Mouse (Mus musculus) midbrain, embryonic 11.5 days (tissue): ENCODE measurements at regions not wholly inside any gene's neighbourhood (a gene's known extent, or its start where the extent isn't known, plus 50 kb on each side); places are given as distances from the start of the nearest gene placed in this dataset.
A peak's percentile ranks its signal among the peaks of the same experiment; 100 is the strongest.

Experiments
- ATAC-seq: fragments of 200-750 bp; cut with Nextera tagmentation; 2 replicates; pipeline ENCODE4 v1.8.0; 2017; ENCODE audit warnings: moderate TSS enrichment, moderate library complexity; ENCODE audit not compliant: low FRiP score
- DNase-seq: peaks from one replicate; pipeline ENCODE4 v3.0.0; 2015; ENCODE audit warnings: low spot score; ENCODE audit errors: missing footprints
- H3K27ac ChIP-seq: fragments of 300-500 bp; sonication (generic); 2 replicates; pipeline ENCODE4 v1.5.1; 2014; ENCODE audit warnings: low read depth, low read length
- H3K27me3 ChIP-seq: fragments of 300-500 bp; sonication (generic); 2 replicates; pipeline ENCODE4 v1.6.1; 2014; ENCODE audit warnings: mild to moderate bottlenecking, low read length, moderate library complexity, mixed read lengths; ENCODE audit not compliant: control insufficient read depth, insufficient read depth
- H3K36me3 ChIP-seq: fragments of 300-500 bp; sonication (generic); 2 replicates; pipeline ENCODE4 v1.6.1; 2014; ENCODE audit warnings: mild to moderate bottlenecking, low read length, moderate library complexity, mixed read lengths; ENCODE audit not compliant: control insufficient read depth, insufficient read depth
- H3K4me1 ChIP-seq: fragments of 300-500 bp; sonication (generic); 2 replicates; pipeline ENCODE4 v1.6.1; 2014; ENCODE audit warnings: low read length; ENCODE audit not compliant: control insufficient read depth, insufficient read depth
- H3K4me2 ChIP-seq: fragments of 300-500 bp; sonication (generic); 2 replicates; pipeline ENCODE4 v1.6.1; 2014; ENCODE audit warnings: mild to moderate bottlenecking, moderate library complexity
- H3K4me3 ChIP-seq: fragments of 300-500 bp; sonication (generic); 2 replicates; pipeline ENCODE4 v1.5.1; 2014; ENCODE audit warnings: low read depth, low read length
- H3K9ac ChIP-seq: fragments of 300-500 bp; sonication (generic); 2 replicates; pipeline ENCODE4 v1.6.1; 2014; ENCODE audit warnings: low read length
- H3K9me3 ChIP-seq: fragments of 300-500 bp; sonication (generic); 2 replicates; pipeline ENCODE4 v1.6.1; 2016; ENCODE audit warnings: low read length; ENCODE audit not compliant: control insufficient read depth
- WGBS: fragments of 180-500 bp; shearing (Covaris S2); extraction: QIAGEN DNeasy Blood & Tissue Kit; methylation state at CpG from one replicate; pipeline ENCODE4 v1.1.7; 2014; 5-methylcytosine and 5-hydroxymethylcytosine counted together

GRCm38 (mm10) chr7:95725716-95726487, 445.1 kb upstream of the Tenm4 start:
- no peak for ATAC-seq
- Histone ChIP-seq H3K4me2 (no peak overlapping the region), H3K4me1 (no peaks in the 10 kb centered on the region), H3K36me3 (no peaks in the 10 kb centered on the region), H3K9ac (no peak overlapping the region), H3K9me3 (no peaks in the 10 kb centered on the region), H3K27me3 (no peaks in the 10 kb centered on the region), H3K27ac (no peak overlapping the region), H3K4me3 (no peak overlapping the region)
- WGBS = 78% methylated on average over 2 of the region's 2 CpGs
- no peak for DNase-seq

- DNase-seq (no peak), ATAC-seq (no peak)
- Histone ChIP-seq H3K36me3 (no peaks in the 10 kb centered on the region), H3K9ac (no peak overlapping the region), H3K27me3 (no peaks in the 10 kb centered on the region), H3K4me3 (no peak overlapping the region), H3K9me3 (no peaks in the 10 kb centered on the region), H3K4me1 (no peaks in the 10 kb centered on the region), H3K4me2 (no peak overlapping the region), H3K27ac (no peak overlapping the region)
- WGBS = 93% methylated on average over 1 of the region's 1 CpGs
Observed at GRCm38 (mm10) chr7:95733807-95734206, 437.2 kb upstream of the Tenm4 start.

GRCm38 (mm10) chr7:95734587-95734986, 436.5 kb upstream of the Tenm4 start:
- Histone ChIP-seq H3K4me3 (no peak overlapping the region), H3K27me3 (no peaks in the 10 kb centered on the region), H3K9me3 (no peaks in the 10 kb centered on the region), H3K36me3 (no peaks in the 10 kb centered on the region), H3K27ac (no peak overlapping the region), H3K9ac (no peak overlapping the region), H3K4me2 (no peak overlapping the region), H3K4me1 (no peaks in the 10 kb centered on the region)
- DNase-seq (no peak), ATAC-seq (no peak)
- 77% methylated on average over 5 of the region's 5 CpGs for WGBS

GRCm38 (mm10) chr7:95736716-95737115, 434.3 kb upstream of the Tenm4 start:
- DNase-seq (no peak), ATAC-seq (no peak)
- Histone ChIP-seq H3K9me3 (no peaks in the 10 kb centered on the region), H3K27me3 (no peaks in the 10 kb centered on the region), H3K9ac (no peak overlapping the region), H3K27ac (no peak overlapping the region), H3K36me3 (no peaks in the 10 kb centered on the region), H3K4me2 (no peak overlapping the region), H3K4me3 (no peak overlapping the region), H3K4me1 (no peaks in the 10 kb centered on the region)

- Histone ChIP-seq H3K4me1 (no peaks in the 10 kb centered on the region), H3K36me3 (no peaks in the 10 kb centered on the region), H3K4me3 (no peak overlapping the region), H3K27me3 (no peaks in the 10 kb centered on the region), H3K4me2 (no peak overlapping the region), H3K9me3 (no peaks in the 10 kb centered on the region), H3K27ac (no peak overlapping the region), H3K9ac (no peak overlapping the region)
- no peak for DNase-seq
- 82% methylated on average over 2 of the region's 2 CpGs for WGBS
- ATAC-seq = no peak
Observed at GRCm38 (mm10) chr7:95738725-95739245, 432.3 kb upstream of the Tenm4 start.

- 88% methylated on average over 5 of the region's 5 CpGs for WGBS
- Histone ChIP-seq H3K27ac (no peak overlapping the region), H3K27me3 (no peaks in the 10 kb centered on the region), H3K9me3 (no peaks in the 10 kb centered on the region), H3K36me3 (no peaks in the 10 kb centered on the region), H3K4me3 (no peak overlapping the region), H3K4me2 (no peak overlapping the region), H3K4me1 (no peaks in the 10 kb centered on the region), H3K9ac (no peak overlapping the region)
- ATAC-seq (no peak), DNase-seq (no peak)
Observed at GRCm38 (mm10) chr7:95739779-95740178, 431.3 kb upstream of the Tenm4 start.

GRCm38 (mm10) chr7:95758375-95758774, 412.7 kb upstream of the Tenm4 start:
- 88% methylated on average over 2 of the region's 2 CpGs for WGBS
- Histone ChIP-seq H3K4me3 (no peak overlapping the region), H3K27me3 (no peaks in the 10 kb centered on the region), H3K27ac (no peak overlapping the region), H3K4me2 (no peak overlapping the region), H3K9ac (no peak overlapping the region), H3K36me3 (no peaks in the 10 kb centered on the region), H3K4me1 (peaks cover 2% of the 10 kb centered on the region; the same call in 1 of the 2 replicates), H3K9me3 (no peaks in the 10 kb centered on the region)
- DNase-seq = no peak
- ATAC-seq = no peak

- ATAC-seq (peak; percentile 79), DNase-seq (no peak)
- Histone ChIP-seq H3K9me3 (no peaks in the 10 kb centered on the region), H3K4me1 (peaks cover 2% of the 10 kb centered on the region; the same call in 1 of the 2 replicates), H3K36me3 (no peaks in the 10 kb centered on the region), H3K4me3 (no peak overlapping the region), H3K27ac (no peak overlapping the region), H3K4me2 (no peak overlapping the region), H3K27me3 (no peaks in the 10 kb centered on the region), H3K9ac (no peak overlapping the region)
- 45% methylated on average over 12 of the region's 12 CpGs for WGBS
Observed at GRCm38 (mm10) chr7:95760945-95761661, 409.9 kb upstream of the Tenm4 start.
